ENCODE assay signal across 11 mouse cellular contexts in the genomic region with DNA sequence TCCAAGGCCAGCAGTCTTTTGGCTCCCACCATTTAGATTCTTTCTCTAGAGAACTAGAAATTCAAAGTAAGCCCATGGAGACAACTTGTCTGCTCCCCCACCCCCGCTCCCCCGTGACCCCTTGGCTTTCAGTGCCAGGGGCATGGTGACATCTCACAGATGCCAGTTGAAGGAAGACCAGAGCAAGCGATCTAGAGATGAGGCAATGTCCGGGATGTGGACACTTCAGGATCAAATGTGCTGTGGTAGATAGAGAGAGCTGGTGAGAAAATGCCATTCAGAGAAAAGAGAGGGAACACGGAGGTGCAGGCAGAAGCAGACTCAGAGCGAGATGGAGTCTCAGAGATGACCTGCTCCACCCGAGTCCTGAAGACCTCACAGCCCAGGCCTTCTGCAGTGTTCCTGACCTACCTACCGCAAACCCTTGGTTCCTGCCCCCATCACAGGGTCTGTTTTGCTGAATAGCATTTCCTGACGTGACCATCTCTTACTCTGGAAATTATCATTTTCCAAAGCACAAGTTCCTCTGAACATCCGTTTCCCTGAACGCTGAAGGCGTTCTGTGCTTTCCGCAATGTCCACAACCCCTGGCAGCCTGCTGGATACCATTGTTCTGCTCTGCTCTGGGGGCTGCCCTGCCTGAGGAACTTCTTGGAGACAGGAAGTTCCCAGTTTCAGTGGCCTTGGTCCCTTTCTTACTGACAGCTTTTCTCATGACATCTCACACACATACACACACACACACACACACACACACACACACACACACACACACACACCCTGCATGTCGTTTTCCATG. TPM values are rescaled to one million over a fixed set of nuclear protein-coding genes. Genes with fewer than 3 reads are reported as not detected.
A peak's percentile ranks its signal among the peaks of the same experiment; 100 is the strongest.
DNase-seq lines count a peak whose midpoint lies in the region; ATAC-seq and TF ChIP-seq lines count a peak whose summit lies in the region.
"Had no signal": no experiment of that assay in that cellular context is flagged by ENCODE, and none has a peak within 500 bp of the region (broad histone marks: within the 10 kb centered on the region; RNA-seq: fewer than 3 reads in every experiment).

No protein-coding gene starts in this region.

- peak; percentile 45; the same call in 1 of the 2 replicates for ATAC-seq in heart, embryonic 16.5 days (replicated peaks; ENCODE audit: extremely low read depth, insufficient read depth, low FRiP score)
- ATAC-seq in liver, embryonic 11.5 days (replicated peaks; ENCODE audit: low FRiP score): no peak

- H3K79me2 ChIP-seq in liver, adult 2 months (ENCODE audit: control insufficient read depth, insufficient read depth, low read length): no peaks in the 10 kb centered on the region

- peak; percentile 18 for DNase-seq in liver, adult 2 months (ENCODE audit: extremely low read depth, low read depth, low spot score)
- no peak for DNase-seq in liver
- DNase-seq in liver, embryonic 11.5 days (ENCODE audit: low spot score): no peak
- DNase-seq in adrenal gland, postnatal 4 days (ENCODE audit: low spot score in 2 of 2): no peak
- DNase-seq in left cerebral cortex, postnatal 36 days (ENCODE audit: low spot score in 2 of 2): no peak
- DNase-seq in urinary bladder, postnatal 25 days (ENCODE audit: low spot score): no peak
- DNase-seq: adrenal gland, postnatal 25 days; thymus, postnatal 14 days had no signal

- H3K4me2 ChIP-seq in heart, embryonic 16.5 days (ENCODE audit: low read depth, low read length): no peak overlapping the region
- H3K4me2 ChIP-seq in liver, embryonic 11.5 days: no peak overlapping the region
- H3K4me2 ChIP-seq: limb, embryonic 13.5 days had no signal

- WGBS in liver, adult 2 months: 62% methylated on average over 14 of the region's 14 CpGs
- WGBS in heart, embryonic 16.5 days: 50% methylated on average over 14 of the region's 14 CpGs
- WGBS in liver, embryonic 11.5 days: 60% methylated on average over 14 of the region's 14 CpGs
- 77% methylated on average over 14 of the region's 14 CpGs for WGBS in small intestine, adult 2 months

- H3K27me3 ChIP-seq in liver, adult 2 months (ENCODE audit: control insufficient read depth, insufficient read depth, low read length): no peaks in the 10 kb centered on the region
- no peaks in the 10 kb centered on the region for H3K27me3 ChIP-seq in heart, embryonic 16.5 days (ENCODE audit: control insufficient read depth, insufficient read depth, low read length)
- no peaks in the 10 kb centered on the region for H3K27me3 ChIP-seq in liver, embryonic 11.5 days (replicated peaks; ENCODE audit: control insufficient read depth, insufficient read depth, low read length)
- no peaks in the 10 kb centered on the region for H3K27me3 ChIP-seq in small intestine, adult 2 months (ENCODE audit: control insufficient read depth, insufficient read depth, low read length)
- H3K27me3 ChIP-seq: limb, embryonic 13.5 days had no signal

- intact Hi-C loops in left cerebral cortex, postnatal 36 days (cut with DNase I): no loop called here

- H3K9ac ChIP-seq in liver, adult 2 months (ENCODE audit: low read depth, low read length): no peak overlapping the region
- H3K9ac ChIP-seq in heart, embryonic 16.5 days (ENCODE audit: low read length): no peak overlapping the region
- no peak overlapping the region for H3K9ac ChIP-seq in liver, embryonic 11.5 days (ENCODE audit: low read depth, low read length)
- H3K9ac ChIP-seq: limb, embryonic 13.5 days had no signal

- H3K4me3 ChIP-seq in liver, adult 2 months (ENCODE audit: insufficient read depth, low read depth, low read length): no peak overlapping the region
- no peak overlapping the region for H3K4me3 ChIP-seq in heart, embryonic 16.5 days (ENCODE audit: low read length)
- no peak overlapping the region for H3K4me3 ChIP-seq in liver, embryonic 11.5 days (ENCODE audit: low read depth, low read length)
- H3K4me3 ChIP-seq in small intestine, adult 2 months (ENCODE audit: low read depth, low read length): no peak overlapping the region
- H3K4me3 ChIP-seq: limb, embryonic 13.5 days had no signal

- no peaks in the 10 kb centered on the region for H3K36me3 ChIP-seq in liver, adult 2 months (ENCODE audit: control insufficient read depth, insufficient read depth, low read length)
- H3K36me3 ChIP-seq in heart, embryonic 16.5 days (ENCODE audit: control insufficient read depth, insufficient read depth): no peaks in the 10 kb centered on the region
- H3K36me3 ChIP-seq in liver, embryonic 11.5 days (ENCODE audit: control insufficient read depth, insufficient read depth, low read length): no peaks in the 10 kb centered on the region
- no peaks in the 10 kb centered on the region for H3K36me3 ChIP-seq in small intestine, adult 2 months (ENCODE audit: control insufficient read depth, insufficient read depth, low read length)
- H3K36me3 ChIP-seq: limb, embryonic 13.5 days had no signal

- H3K4me1 ChIP-seq in liver, adult 2 months (ENCODE audit: control insufficient read depth, insufficient read depth, low read length): no peaks in the 10 kb centered on the region
- peaks cover 5% of the 10 kb centered on the region for H3K4me1 ChIP-seq in heart, embryonic 16.5 days (ENCODE audit: control insufficient read depth, insufficient read depth, low read length)
- peaks cover 7% of the 10 kb centered on the region for H3K4me1 ChIP-seq in liver, embryonic 11.5 days (replicated peaks; ENCODE audit: control insufficient read depth, insufficient read depth, low read length)
- H3K4me1 ChIP-seq in small intestine, adult 2 months (ENCODE audit: control insufficient read depth, insufficient read depth, insufficient read length, low read length): no peaks in the 10 kb centered on the region; the same call in none of the 2 replicates

- TF ChIP-seq POLR2A in liver, adult 2 months (IDR thresholded peaks at IDR 0.05; ENCODE audit: extremely low read depth, insufficient read depth, low read length): no peak
- no peak for TF ChIP-seq POLR2A in small intestine, adult 2 months (IDR thresholded peaks at IDR 0.05; ENCODE audit: low read depth, low read length)

- no peak for TF ChIP-seq CTCF in liver, adult 2 months (IDR thresholded peaks at IDR 0.05; ENCODE audit: low read depth, low read length)
- no peak for TF ChIP-seq CTCF in small intestine, adult 2 months (IDR thresholded peaks at IDR 0.05; ENCODE audit: extremely low read depth, insufficient read length, insufficient replicate concordance, low read depth, low read length)

- peak overlapping the region; percentile 74 for H3K27ac ChIP-seq in liver, adult 2 months (replicated peaks; ENCODE audit: insufficient read depth, low read depth, low read length)
- H3K27ac ChIP-seq in heart, embryonic 16.5 days (ENCODE audit: low read length): peak overlapping the region; percentile 87
- 0 out of 2 replicates have a peak overlapping the region, but pooled peaks have one; percentile 36 for H3K27ac ChIP-seq in liver, embryonic 11.5 days (ENCODE audit: low read depth, low read length)
- peak overlapping the region; percentile 60 for H3K27ac ChIP-seq in small intestine, adult 2 months (ENCODE audit: insufficient read depth, low read depth, low read length)
- H3K27ac ChIP-seq: limb, embryonic 13.5 days had no signal

- no peaks in the 10 kb centered on the region for H3K9me3 ChIP-seq in heart, embryonic 16.5 days (replicated peaks; ENCODE audit: control insufficient read depth, low read length)
- no peaks in the 10 kb centered on the region for H3K9me3 ChIP-seq in liver, embryonic 11.5 days (ENCODE audit: control insufficient read depth, low read length)
- H3K9me3 ChIP-seq: limb, embryonic 13.5 days had no signal

RNA-seq across cellular contexts. Expression of a gene that starts 22.2 kb away (rescaled TPM):
- total RNA-seq in liver, adult 2 months (2014; rRNA removed): 6.5 and 10.4 TPM in 2 replicates
- 3.0 and 4.3 TPM in 2 replicates for polyA plus RNA-seq in liver, adult 2 months (2012; rRNA removed)
- 6.2 and 7.2 TPM in 2 replicates for polyA plus RNA-seq in heart, embryonic 16.5 days (2015; fragmentation: Nextera tagmentation; extraction: Ambion mirVana)
- polyA plus RNA-seq in liver, embryonic 11.5 days (2014; fragmentation: Nextera tagmentation; extraction: Ambion mirVana): 12.8 and 14.1 TPM in 2 replicates
- 3.6 and 5.7 TPM in 2 replicates for polyA plus RNA-seq in small intestine, adult 2 months (2012; rRNA removed)
- total RNA-seq in adrenal gland, postnatal 4 days (2021): 10 to 100 TPM; 47.3 to 48.6 TPM
- 10 to 100 TPM; 38.1 to 49.1 TPM for total RNA-seq in left cerebral cortex, postnatal 36 days (2021)

Comparison
In these comparisons a context has a peak if more than half of its experiments do, and no peak if none do; other contexts are left out.
1. H3K27ac ChIP-seq: peak in every context shown above with its lines; median percentile 87 in heart, embryonic 16.5 days; 74 in liver, adult 2 months; 60 in small intestine, adult 2 months; 36 in liver, embryonic 11.5 days.